Comparison of ENCODE assay signal across 8 mouse cellular contexts in genomic region chr6:83381510-83382491, GRCm38 (mm10). TPM values are rescaled to one million over a fixed set of nuclear protein-coding genes. Genes with fewer than 3 reads are reported as not detected.
DNase-seq lines count a peak whose midpoint lies in the region; ATAC-seq lines count a peak whose summit lies in the region.
"Had no signal": no experiment of that assay in that cellular context is flagged by ENCODE, and none has a peak within 500 bp of the region (broad histone marks: within the 10 kb centered on the region; RNA-seq: fewer than 3 reads in every experiment).

No protein-coding gene starts in this region.

- H3K9me3 ChIP-seq in midbrain, embryonic 16.5 days (replicated peaks; ENCODE audit: control insufficient read depth, low read length, poor library complexity, severe bottlenecking), result no peaks in the 10 kb centered on the region
- no peaks in the 10 kb centered on the region for H3K9me3 ChIP-seq in midbrain, embryonic 15.5 days
- H3K9me3 ChIP-seq: hindbrain, embryonic 15.5 days had no signal

- H3K9ac ChIP-seq in midbrain, embryonic 16.5 days (ENCODE audit: low read depth, low read length), result no peak overlapping the region
- no peak overlapping the region for H3K9ac ChIP-seq in midbrain, embryonic 15.5 days
- H3K9ac ChIP-seq: hindbrain, embryonic 15.5 days had no signal

- H3K27me3 ChIP-seq in midbrain, embryonic 16.5 days (ENCODE audit: control insufficient read depth, insufficient read depth, low read depth, low read length), result no peaks in the 10 kb centered on the region
- no peaks in the 10 kb centered on the region for H3K27me3 ChIP-seq in midbrain, embryonic 15.5 days (replicated peaks)
- H3K27me3 ChIP-seq: hindbrain, embryonic 15.5 days had no signal

- no peak overlapping the region for H3K4me3 ChIP-seq in midbrain, embryonic 16.5 days (ENCODE audit: low read depth, low read length)
- no peak overlapping the region for H3K4me3 ChIP-seq in midbrain, embryonic 15.5 days
- H3K4me3 ChIP-seq: hindbrain, embryonic 15.5 days had no signal

- H3K4me1 ChIP-seq in midbrain, embryonic 16.5 days (ENCODE audit: control insufficient read depth, insufficient read depth, low read length), result no peaks in the 10 kb centered on the region
- H3K4me1 ChIP-seq in midbrain, embryonic 15.5 days, result no peaks in the 10 kb centered on the region
- H3K4me1 ChIP-seq: hindbrain, embryonic 15.5 days had no signal

- intact Hi-C loops in heart, postnatal 25 days (cut with DNase I), result loop anchor here (5.0 kb wide), 1 partner anchor 76 kb away; the partner anchor contains the start of gene Tet3

- no peak overlapping the region for H3K4me2 ChIP-seq in midbrain, embryonic 16.5 days (ENCODE audit: low read length)
- H3K4me2 ChIP-seq in midbrain, embryonic 15.5 days, result no peak overlapping the region
- H3K4me2 ChIP-seq: hindbrain, embryonic 15.5 days had no signal

- peak; percentile 26 for DNase-seq in T-cell, adult 2 months (ENCODE audit: low spot score)
- DNase-seq in heart, postnatal 25 days (ENCODE audit: low spot score), result peak; percentile 24
- no peak for DNase-seq in layer of hippocampus, postnatal 14 days (ENCODE audit: low spot score in 2 of 2)

- ATAC-seq in erythroblast, adult 5-6 weeks (replicated peaks; ENCODE audit: low FRiP score, poor library complexity, severe bottlenecking), result peak; percentile 92
- ATAC-seq in neutrophil, adult 5-6 weeks (ENCODE audit: extremely low read depth, insufficient number of reproducible peaks, low FRiP score, poor library complexity, severe bottlenecking), result 0 out of 2 replicates have a peak, but pooled peaks have one; percentile 17
- ATAC-seq in midbrain, embryonic 16.5 days, result no peak
- ATAC-seq in midbrain, embryonic 15.5 days (replicated peaks), result no peak

- H3K27ac ChIP-seq in midbrain, embryonic 16.5 days (ENCODE audit: low read length), result no peak overlapping the region
- no peak overlapping the region for H3K27ac ChIP-seq in midbrain, embryonic 15.5 days
- H3K27ac ChIP-seq: hindbrain, embryonic 15.5 days had no signal

- peaks cover 38% of the 10 kb centered on the region for H3K36me3 ChIP-seq in midbrain, embryonic 16.5 days (ENCODE audit: control insufficient read depth, insufficient read depth, low read length)
- H3K36me3 ChIP-seq in midbrain, embryonic 15.5 days (replicated peaks), result peaks cover 29% of the 10 kb centered on the region

- 89% methylated on average over 10 of the region's 10 CpGs for WGBS in midbrain, embryonic 16.5 days
- 85% methylated on average over 10 of the region's 10 CpGs for WGBS in midbrain, embryonic 15.5 days

RNA-seq across cellular contexts. Expression of gene Bola3, which starts 32.9 kb away (rescaled TPM):
- 99.1 and 113 TPM in 2 replicates for total RNA-seq in erythroblast, adult 5-6 weeks (2015; ENCODE audit: low replicate concordance)
- 93.6 and 115 TPM in 2 replicates for total RNA-seq in erythroblast, adult 5-6 weeks (2017; ENCODE audit: low replicate concordance)
- total RNA-seq in heart, postnatal 25 days (2021), result 100 to 1,000 TPM; 371 to 393 TPM
- 24.7 and 25.7 TPM in 2 replicates for total RNA-seq in neutrophil, adult 5-6 weeks (2017)
- polyA plus RNA-seq in midbrain, embryonic 16.5 days (2015; fragmentation: Nextera tagmentation; extraction: Ambion mirVana), result 44.0 and 50.0 TPM in 2 replicates
- 10 to 100 TPM; 45.4 to 54.7 TPM for total RNA-seq in layer of hippocampus, postnatal 14 days (2021)
- 44.0 and 54.3 TPM in 2 replicates for polyA plus RNA-seq in midbrain, embryonic 15.5 days (2015; fragmentation: Nextera tagmentation; extraction: Ambion mirVana)

RNA-seq across cellular contexts. Expression of gene Mob1a, which starts 56.0 kb away (rescaled TPM):
- 51.6 and 54.6 TPM in 2 replicates for total RNA-seq in erythroblast, adult 5-6 weeks (2015; ENCODE audit: low replicate concordance)
- total RNA-seq in erythroblast, adult 5-6 weeks (2017; ENCODE audit: low replicate concordance), result 71.1 and 78.7 TPM in 2 replicates
- 10 to 100 TPM; 24.9 to 25.0 TPM for total RNA-seq in heart, postnatal 25 days (2021)
- total RNA-seq in neutrophil, adult 5-6 weeks (2017), result 245 and 270 TPM in 2 replicates
- 19.2 and 20.8 TPM in 2 replicates for polyA plus RNA-seq in midbrain, embryonic 16.5 days (2015; fragmentation: Nextera tagmentation; extraction: Ambion mirVana)
- 10 to 100 TPM; 22.1 to 23.1 TPM for total RNA-seq in layer of hippocampus, postnatal 14 days (2021)
- polyA plus RNA-seq in midbrain, embryonic 15.5 days (2015; fragmentation: Nextera tagmentation; extraction: Ambion mirVana), result 22.8 and 23.4 TPM in 2 replicates

RNA-seq across cellular contexts. Expression of gene Mthfd2, which starts 56.1 kb away (rescaled TPM):
- 13.8 and 21.1 TPM in 2 replicates for total RNA-seq in erythroblast, adult 5-6 weeks (2015; ENCODE audit: low replicate concordance)
- 21.8 and 29.0 TPM in 2 replicates for total RNA-seq in erythroblast, adult 5-6 weeks (2017; ENCODE audit: low replicate concordance)
- 1 to 10 TPM; 2.4 to 2.6 TPM for total RNA-seq in heart, postnatal 25 days (2021)
- 8.4 and 10.6 TPM in 2 replicates for total RNA-seq in neutrophil, adult 5-6 weeks (2017)
- polyA plus RNA-seq in midbrain, embryonic 16.5 days (2015; fragmentation: Nextera tagmentation; extraction: Ambion mirVana), result 34.7 and 37.1 TPM in 2 replicates
- 10 to 100 TPM in 1 of 2 experiments, 1 to 10 TPM in 1; 8.5 to 10.5 TPM for total RNA-seq in layer of hippocampus, postnatal 14 days (2021)
- 28.9 and 31.0 TPM in 2 replicates for polyA plus RNA-seq in midbrain, embryonic 15.5 days (2015; fragmentation: Nextera tagmentation; extraction: Ambion mirVana)

Comparison
In these comparisons a context has a peak if more than half of its experiments do, and no peak if none do; other contexts are left out.
1. DNase-seq: peak in T-cell, adult 2 months (single experiment) and heart, postnatal 25 days (single experiment); none in layer of hippocampus, postnatal 14 days (0 of 2).
2. ATAC-seq: peak in erythroblast, adult 5-6 weeks (single experiment) and neutrophil, adult 5-6 weeks (single experiment); none in midbrain, embryonic 16.5 days (single experiment) and midbrain, embryonic 15.5 days (single experiment).